Mouse (Mus musculus): ENCODE results near the gene Napsa.

GRCm38 (mm10) chr7:44585606-44586005 lies 13.4 kb downstream of the Napsa start:
- TF ChIP-seq POLR2A (IDR thresholded peaks at IDR 0.05; ENCODE audit: borderline replicate concordance, insufficient read depth, low read length) (no peak), CTCF (IDR thresholded peaks at IDR 0.05; ENCODE audit: borderline replicate concordance, insufficient read depth, low read depth, low read length) (no peak)

Measured in cerebellum, adult 2 months (tissue).